Mouse (Mus musculus) liver, embryonic 14.5 days (tissue): ENCODE measurements around the gene Depdc5.

Experiments used
- CTCF ChIP-seq: IDR thresholded peaks from 2 replicates; pipeline ENCODE4 v1.5.1; 2016; ENCODE audit warnings: antibody characterized with exemption, low read depth, control low read depth
- EP300 ChIP-seq: IDR thresholded peaks from 2 replicates; pipeline ENCODE4 v1.6.1; 2016; ENCODE audit warnings: antibody characterized with exemption, low read depth

- no peak for TF ChIP-seq CTCF
- no peak for TF ChIP-seq EP300
These were observed 171.4 kb downstream of the Depdc5 start for GRCm38 (mm10) chr5:33034916-33035315.
